ENCODE assay signal across 14 mouse cellular contexts in the genomic region with DNA sequence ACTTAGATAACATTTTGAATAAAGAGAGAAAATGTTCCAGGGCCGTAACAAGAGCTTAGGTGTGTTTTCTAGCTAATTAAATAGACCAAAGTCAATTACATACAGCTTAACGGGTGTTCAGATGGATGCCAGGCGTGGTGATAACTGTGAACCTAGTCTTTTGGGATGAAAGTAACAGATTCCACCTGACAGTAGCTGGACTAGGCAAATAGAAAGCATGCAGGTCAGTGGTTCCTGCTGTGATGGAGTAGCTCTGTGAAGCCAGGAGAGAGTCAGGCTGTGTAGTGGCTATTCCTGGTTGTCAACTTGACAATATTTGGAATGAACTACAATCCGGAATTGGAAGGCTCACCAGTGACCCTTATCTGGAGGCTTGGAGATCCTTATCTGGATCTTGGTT.
"Had no signal": no experiment of that assay in that cellular context is flagged by ENCODE, and none has a peak within 500 bp of the region (broad histone marks: within the 10 kb centered on the region; RNA-seq: fewer than 3 reads in every experiment).

No protein-coding gene starts in this region.

- DNase-seq: cerebellum, postnatal 36 days; embryo, embryonic 11 days; forebrain, postnatal 0 days; gastrocnemius, adult 2 months; gastrocnemius, postnatal 10 days; gastrocnemius, postnatal 14 days; gastrocnemius, postnatal 25 days; gastrocnemius, postnatal 36 days; heart, adult 18-20 months; heart, adult 2 months had no signal

- ATAC-seq: forebrain, embryonic 13.5 days; forebrain, embryonic 14.5 days; forebrain, embryonic 15.5 days; forebrain, embryonic 16.5 days; forebrain, postnatal 0 days had no signal
